Mouse (Mus musculus) MN1 (cell line): ENCODE data around the gene Gm21732.
"Not testable (repeated sequence)": the region's sequence is repeated elsewhere in the genome, so short reads cannot be mapped to it uniquely, and the experiment has no call there.

ENCODE experiments used
- DNase-seq: peaks from one replicate; pipeline ENCODE4 v3.0.0-alpha.2; 2016; ENCODE audit warnings: low spot score

Gm21732 gene

DNA sequence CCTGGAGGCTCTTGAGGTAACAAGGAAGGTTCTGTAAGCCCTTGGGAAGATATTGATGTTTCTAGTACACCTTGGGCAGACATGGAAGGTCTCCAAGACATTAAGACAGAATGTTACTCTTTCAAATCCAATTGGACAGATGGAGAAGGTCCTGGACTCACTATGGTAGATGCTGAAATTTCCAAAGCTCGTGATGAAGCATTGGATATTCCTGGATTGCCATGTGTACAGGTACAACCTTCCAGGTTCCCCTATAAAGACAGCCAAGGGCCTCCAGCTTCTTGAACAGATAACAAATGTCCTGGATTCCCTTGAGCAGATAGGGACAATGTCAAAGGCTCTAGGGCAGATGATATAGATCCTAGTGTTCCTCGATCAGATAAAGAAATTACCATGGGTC, at the start of gene Gm21732:
TSS of gene Gm21732 (minus strand) at position 101 of the 400 bp plus-strand sequence.
- DNase-seq: not testable (repeated sequence)
